Mouse (Mus musculus): ENCODE measurements around the gene Akap2. TPM values are rescaled to one million over a fixed set of nuclear protein-coding genes. Genes with fewer than 3 reads are reported as not detected.

Akap2 gene
- polyA plus RNA-seq, 1 experiment from 2014 or later = 19.6 TPM

- WGBS = 82% methylated on average over 11 of the region's 11 CpGs
- no peak for ATAC-seq (ENCODE audit: low FRiP score, low read depth)
- no peak overlapping the region for H3K4me2 ChIP-seq (replicated peaks)
- H3K4me3 ChIP-seq = no peak overlapping the region
- no peak overlapping the region for H3K27ac ChIP-seq (replicated peaks)
- H3K36me3 ChIP-seq = no peaks in the 10 kb centered on the region
- no peaks in the 10 kb centered on the region for H3K4me1 ChIP-seq
- no peaks in the 10 kb centered on the region for H3K27me3 ChIP-seq
- H3K9ac ChIP-seq (replicated peaks) = no peak overlapping the region
- H3K9me3 ChIP-seq = no peaks in the 10 kb centered on the region
Measured at GRCm38 (mm10) chr4:57730801-57731598, 13.5 kb downstream of the Akap2 start.

- no peaks in the 10 kb centered on the region for H3K9me3 ChIP-seq
- no peak overlapping the region for H3K4me3 ChIP-seq
- H3K27ac ChIP-seq (replicated peaks) = no peak overlapping the region
- WGBS = 84% methylated on average over 5 of the region's 5 CpGs
- H3K36me3 ChIP-seq = no peaks in the 10 kb centered on the region
- ATAC-seq (ENCODE audit: low FRiP score, low read depth) = no peak
- H3K4me2 ChIP-seq (replicated peaks) = no peak overlapping the region
- H3K27me3 ChIP-seq = no peaks in the 10 kb centered on the region
- no peaks in the 10 kb centered on the region for H3K4me1 ChIP-seq
- no peak overlapping the region for H3K9ac ChIP-seq (replicated peaks)
Measured at GRCm38 (mm10) chr4:57732351-57732750, 14.9 kb downstream of the Akap2 start.

- no peaks in the 10 kb centered on the region for H3K9me3 ChIP-seq
- H3K4me2 ChIP-seq (replicated peaks) = no peak overlapping the region
- no peak for ATAC-seq (ENCODE audit: low FRiP score, low read depth)
- WGBS = 84% methylated on average over 3 of the region's 3 CpGs
- no peaks in the 10 kb centered on the region for H3K27me3 ChIP-seq
- H3K4me3 ChIP-seq = no peak overlapping the region
- no peak overlapping the region for H3K9ac ChIP-seq (replicated peaks)
- H3K4me1 ChIP-seq = no peaks in the 10 kb centered on the region
- no peaks in the 10 kb centered on the region for H3K36me3 ChIP-seq
- no peak overlapping the region for H3K27ac ChIP-seq (replicated peaks)
Measured at GRCm38 (mm10) chr4:57733445-57733844, 16.0 kb downstream of the Akap2 start.

GRCm38 (mm10) chr4:57735426-57735825 lies 18.0 kb downstream of the Akap2 start:
- no peak for ATAC-seq (ENCODE audit: low FRiP score, low read depth)
- no peak overlapping the region for H3K9ac ChIP-seq (replicated peaks)
- 92% methylated on average over 5 of the region's 5 CpGs for WGBS

GRCm38 (mm10) chr4:57738856-57739552 lies 21.5 kb downstream of the Akap2 start:
- ATAC-seq (ENCODE audit: low FRiP score, low read depth) = no peak

More at GRCm38 (mm10) chr4:57735426-57735825, 18.0 kb downstream of the Akap2 start:
- H3K4me1 ChIP-seq = peaks cover 10% of the 10 kb centered on the region; the same call in 1 of the 2 replicates
- no peak overlapping the region for H3K27ac ChIP-seq (replicated peaks)
- H3K36me3 ChIP-seq = no peaks in the 10 kb centered on the region
- no peak overlapping the region for H3K4me3 ChIP-seq
- no peaks in the 10 kb centered on the region for H3K27me3 ChIP-seq
- H3K9me3 ChIP-seq = no peaks in the 10 kb centered on the region
- H3K4me2 ChIP-seq (replicated peaks) = no peak overlapping the region

GRCm38 (mm10) chr4:57743325-57743929 lies 26.0 kb downstream of the Akap2 start:
- 89% methylated on average over 11 of the region's 11 CpGs for WGBS
- H3K4me3 ChIP-seq = no peak overlapping the region
- H3K9ac ChIP-seq (replicated peaks) = no peak overlapping the region
- no peak overlapping the region for H3K4me2 ChIP-seq (replicated peaks)
- H3K36me3 ChIP-seq = no peaks in the 10 kb centered on the region
- no peak for ATAC-seq (ENCODE audit: low FRiP score, low read depth)
- no peak overlapping the region for H3K27ac ChIP-seq (replicated peaks)
- no peaks in the 10 kb centered on the region for H3K27me3 ChIP-seq
- H3K9me3 ChIP-seq = no peaks in the 10 kb centered on the region; the same call in 1 of the 2 replicates
- peaks cover 16% of the 10 kb centered on the region for H3K4me1 ChIP-seq

More at GRCm38 (mm10) chr4:57738856-57739552, 21.5 kb downstream of the Akap2 start:
- Histone ChIP-seq H3K27me3 (no peaks in the 10 kb centered on the region), H3K27ac (replicated peaks) (no peak overlapping the region), H3K9ac (replicated peaks) (no peak overlapping the region), H3K4me3 (no peak overlapping the region), H3K9me3 (no peaks in the 10 kb centered on the region), H3K4me2 (replicated peaks) (no peak overlapping the region), H3K4me1 (peaks cover 10% of the 10 kb centered on the region; the same call in 1 of the 2 replicates), H3K36me3 (no peaks in the 10 kb centered on the region)
- 39% methylated on average over 8 of the region's 8 CpGs for WGBS

- peaks cover 6% of the 10 kb centered on the region; the same call in 1 of the 2 replicates for H3K4me1 ChIP-seq
- H3K36me3 ChIP-seq = no peaks in the 10 kb centered on the region
- no peak overlapping the region for H3K4me3 ChIP-seq
- 88% methylated on average over 4 of the region's 4 CpGs for WGBS
- no peaks in the 10 kb centered on the region for H3K27me3 ChIP-seq
- H3K9ac ChIP-seq (replicated peaks) = no peak overlapping the region
- ATAC-seq (ENCODE audit: low FRiP score, low read depth) = no peak
- no peaks in the 10 kb centered on the region; the same call in 1 of the 2 replicates for H3K9me3 ChIP-seq
- no peak overlapping the region for H3K4me2 ChIP-seq (replicated peaks)
- no peak overlapping the region for H3K27ac ChIP-seq (replicated peaks)
Measured at GRCm38 (mm10) chr4:57750651-57751050, 33.2 kb downstream of the Akap2 start.

GRCm38 (mm10) chr4:57751054-57751453 lies 33.6 kb downstream of the Akap2 start:
- no peaks in the 10 kb centered on the region; the same call in 1 of the 2 replicates for H3K9me3 ChIP-seq
- H3K4me1 ChIP-seq = peaks cover 6% of the 10 kb centered on the region; the same call in 1 of the 2 replicates
- H3K4me2 ChIP-seq (replicated peaks) = no peak overlapping the region
- H3K4me3 ChIP-seq = no peak overlapping the region
- H3K36me3 ChIP-seq = no peaks in the 10 kb centered on the region
- 65% methylated on average over 4 of the region's 4 CpGs for WGBS
- H3K27ac ChIP-seq (replicated peaks) = no peak overlapping the region
- ATAC-seq (ENCODE audit: low FRiP score, low read depth) = no peak
- no peak overlapping the region for H3K9ac ChIP-seq (replicated peaks)
- H3K27me3 ChIP-seq = no peaks in the 10 kb centered on the region

GRCm38 (mm10) chr4:57751566-57751965 lies 34.1 kb downstream of the Akap2 start:
- Histone ChIP-seq H3K27ac (replicated peaks) (no peak overlapping the region), H3K27me3 (no peaks in the 10 kb centered on the region), H3K4me3 (no peak overlapping the region), H3K9me3 (no peaks in the 10 kb centered on the region), H3K4me1 (peaks cover 6% of the 10 kb centered on the region; the same call in 1 of the 2 replicates), H3K9ac (replicated peaks) (no peak overlapping the region), H3K4me2 (replicated peaks) (no peak overlapping the region), H3K36me3 (no peaks in the 10 kb centered on the region)
- ATAC-seq (ENCODE audit: low FRiP score, low read depth) = no peak
- WGBS = 93% methylated on average over 11 of the region's 11 CpGs

GRCm38 (mm10) chr4:57755085-57755484 lies 37.6 kb downstream of the Akap2 start:
- no peaks in the 10 kb centered on the region for H3K36me3 ChIP-seq
- no peak overlapping the region for H3K27ac ChIP-seq (replicated peaks)
- ATAC-seq (ENCODE audit: low FRiP score, low read depth) = no peak
- no peaks in the 10 kb centered on the region for H3K4me1 ChIP-seq
- 95% methylated on average over 11 of the region's 11 CpGs for WGBS
- no peaks in the 10 kb centered on the region for H3K27me3 ChIP-seq
- H3K9me3 ChIP-seq = no peaks in the 10 kb centered on the region
- H3K4me2 ChIP-seq (replicated peaks) = no peak overlapping the region
- H3K4me3 ChIP-seq = no peak overlapping the region
- H3K9ac ChIP-seq (replicated peaks) = no peak overlapping the region

GRCm38 (mm10) chr4:57757997-57758396 lies 40.5 kb downstream of the Akap2 start:
- H3K9me3 ChIP-seq = no peaks in the 10 kb centered on the region
- H3K4me1 ChIP-seq = 0 out of 2 replicates have a peak, but pooled peaks cover 4% of the 10 kb centered on the region
- H3K4me2 ChIP-seq (replicated peaks) = no peak overlapping the region
- no peaks in the 10 kb centered on the region for H3K36me3 ChIP-seq
- no peak overlapping the region for H3K4me3 ChIP-seq
- H3K27ac ChIP-seq (replicated peaks) = no peak overlapping the region
- no peak overlapping the region for H3K9ac ChIP-seq (replicated peaks)
- H3K27me3 ChIP-seq = no peaks in the 10 kb centered on the region
- ATAC-seq (ENCODE audit: low FRiP score, low read depth) = no peak
- 51% methylated on average over 11 of the region's 11 CpGs for WGBS

GRCm38 (mm10) chr4:57762424-57762823 lies 45.0 kb downstream of the Akap2 start:
- H3K27ac ChIP-seq (replicated peaks) = no peak overlapping the region
- WGBS = 43% methylated on average over 7 of the region's 7 CpGs
- no peak for ATAC-seq (ENCODE audit: low FRiP score, low read depth)

More at GRCm38 (mm10) chr4:57762424-57762823, 45.0 kb downstream of the Akap2 start:
- H3K36me3 ChIP-seq = no peaks in the 10 kb centered on the region
- H3K4me2 ChIP-seq (replicated peaks) = no peak overlapping the region
- H3K9me3 ChIP-seq = no peaks in the 10 kb centered on the region
- H3K27me3 ChIP-seq = no peaks in the 10 kb centered on the region
- H3K4me3 ChIP-seq = no peak overlapping the region
- peaks cover 10% of the 10 kb centered on the region for H3K4me1 ChIP-seq
- H3K9ac ChIP-seq (replicated peaks) = no peak overlapping the region
